8 mouse cellular contexts compared by ENCODE assay signal in the genomic region with DNA sequence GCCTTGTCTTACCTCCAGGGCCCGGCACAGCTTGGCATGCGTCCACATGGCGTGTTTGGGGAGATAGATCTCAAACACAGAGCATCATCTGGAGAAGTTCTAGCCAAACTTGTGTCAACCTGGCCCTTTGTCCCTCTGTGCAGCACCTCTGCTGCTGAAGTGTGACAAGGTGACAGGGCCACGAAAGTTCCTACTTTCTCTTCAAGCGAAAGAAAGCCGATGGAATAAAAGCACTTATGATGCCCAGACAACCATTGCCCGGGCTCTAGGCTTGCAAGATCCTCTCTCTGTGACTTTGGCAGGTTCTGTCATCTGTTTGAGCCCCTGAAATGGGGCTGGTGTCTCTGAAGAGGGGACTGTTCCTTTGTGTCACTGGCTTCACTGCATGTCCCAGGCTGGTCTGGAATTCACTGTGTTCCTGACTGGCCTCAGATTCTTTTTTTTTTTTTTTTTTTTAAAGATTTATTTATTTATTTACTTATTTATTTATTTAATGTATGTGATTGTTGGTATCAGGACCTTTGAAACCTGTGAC. TPM values are rescaled to one million over a fixed set of nuclear protein-coding genes. Genes with fewer than 3 reads are reported as not detected.
DNase-seq lines count a peak whose midpoint lies in the region; ATAC-seq and TF ChIP-seq lines count a peak whose summit lies in the region.

No protein-coding gene starts in this region.

- peak overlapping the region; percentile 1 for H3K4me3 ChIP-seq in testis, adult 2 months (ENCODE audit: control insufficient read depth, low read depth, low read length)
- H3K4me3 ChIP-seq in liver, embryonic 13.5 days (replicated peaks) = peak overlapping the region; percentile 57

- no peaks in the 10 kb centered on the region for H3K27me3 ChIP-seq in testis, adult 2 months (ENCODE audit: control insufficient read depth, insufficient read depth, low read length)
- no peaks in the 10 kb centered on the region for H3K27me3 ChIP-seq in liver, embryonic 13.5 days

- H3K9me3 ChIP-seq in liver, embryonic 13.5 days (replicated peaks) = no peaks in the 10 kb centered on the region

- TF ChIP-seq POLR2A in testis, adult 2 months (IDR thresholded peaks at IDR 0.05; ENCODE audit: control insufficient read depth, low read depth, low read length) = no peak

- TF ChIP-seq CTCF in testis, adult 2 months (IDR thresholded peaks at IDR 0.05; ENCODE audit: control insufficient read depth, insufficient read depth, insufficient replicate concordance, low read depth, low read length) = no peak

- 74% methylated on average over 7 of the region's 7 CpGs for WGBS in liver, embryonic 13.5 days (ENCODE audit: insufficient replicate concordance)

- H3K4me2 ChIP-seq in liver, embryonic 13.5 days = peak overlapping the region; percentile 65

- H3K36me3 ChIP-seq in testis, adult 2 months (ENCODE audit: control insufficient read depth, insufficient read depth, low read length) = no peaks in the 10 kb centered on the region
- no peaks in the 10 kb centered on the region for H3K36me3 ChIP-seq in liver, embryonic 13.5 days

- no peak for ATAC-seq in liver, embryonic 13.5 days (ENCODE audit: low read depth)

- peak; percentile 82 for DNase-seq in heart, adult 11 months
- DNase-seq in heart, adult 9 months (ENCODE audit: low spot score in 2 of 2) = no peak
- no peak for DNase-seq in testis, postnatal 14 days (ENCODE audit: low spot score)
- DNase-seq in liver, embryonic 13.5 days = no peak
- DNase-seq in testis, postnatal 10 days (ENCODE audit: low spot score) = peak; percentile 50
- DNase-seq in left cerebral cortex, adult 8-10 months (ENCODE audit: low spot score in 2 of 2) = no peak
- no peak for DNase-seq in right cerebral cortex, postnatal 25 days

- peaks cover 4% of the 10 kb centered on the region for H3K4me1 ChIP-seq in testis, adult 2 months (ENCODE audit: control insufficient read depth, insufficient read depth, low read length)
- H3K4me1 ChIP-seq in liver, embryonic 13.5 days (replicated peaks) = 0 out of 2 replicates have a peak, but pooled peaks cover 2% of the 10 kb centered on the region

- H3K27ac ChIP-seq in testis, adult 2 months (ENCODE audit: control insufficient read depth, insufficient read depth, low read depth, low read length) = no peak overlapping the region
- H3K27ac ChIP-seq in liver, embryonic 13.5 days = no peak overlapping the region

- H3K9ac ChIP-seq in liver, embryonic 13.5 days = no peak overlapping the region

RNA-seq across cellular contexts. Expression of a gene that starts 56.0 kb away (rescaled TPM):
- polyA plus RNA-seq in testis, adult 2 months (2012; rRNA removed) = 13.2 and 13.4 TPM in 2 replicates
- polyA plus RNA-seq in liver, embryonic 13.5 days (2015; fragmentation: Nextera tagmentation; extraction: Ambion mirVana) = 5.3 and 6.7 TPM in 2 replicates
- 10 to 100 TPM in 2 of 4 experiments, 1 to 10 TPM in 2; 6.5 to 11.5 (median 9.3) TPM for total RNA-seq in left cerebral cortex, adult 8-10 months (2022)

Comparison
In these comparisons a context has a peak if more than half of its experiments do, and no peak if none do; other contexts are left out.
1. DNase-seq: peak in heart, adult 11 months (single experiment) and testis, postnatal 10 days (single experiment); none in heart, adult 9 months (0 of 2), testis, postnatal 14 days (single experiment), liver, embryonic 13.5 days (single experiment), left cerebral cortex, adult 8-10 months (0 of 2) and right cerebral cortex, postnatal 25 days (single experiment).